Mouse (Mus musculus) MEL (cell line): Measurements from ENCODE around the gene Gm37240. TPM values are rescaled to one million over a fixed set of nuclear protein-coding genes. Genes with fewer than 3 reads are reported as not detected.

Experiments used
- DNase-seq: peaks from one replicate; pipeline ENCODE4 v3.0.0; 2011; ENCODE audit warnings: low read depth, low spot score
- H3K27ac ChIP-seq: 2 replicates; pipeline ENCODE4 v1.5.1; 2012; ENCODE audit warnings: low read depth, mild to moderate bottlenecking, control low read depth, low read length, moderate library complexity; ENCODE audit not compliant: control insufficient read depth
- H3K27me3 ChIP-seq, 2 experiments: fragments of 150-350 bp in 1 of 2; sonication (generic) in 1 of 2; 2 replicates each; pipeline ENCODE4 v1.6.1; 2012; ENCODE audit warnings: low read length in 2 of 2, mild to moderate bottlenecking in 2 of 2, improper control_type of control experiment in 1 of 2, moderate library complexity in 1 of 2; ENCODE audit not compliant: insufficient read depth in 2 of 2, control insufficient read depth in 1 of 2
- H3K36me3 ChIP-seq, 2 experiments: 2 replicates each; pipeline ENCODE4 v1.6.1; 2012 to 2014; ENCODE audit warnings: low read length in 2 of 2, improper control_type of control experiment in 1 of 2, inconsistent platforms in 1 of 2, mild to moderate bottlenecking in 1 of 2; ENCODE audit not compliant: insufficient read depth in 2 of 2, control insufficient read depth in 1 of 2
- H3K4me1 ChIP-seq, 2 experiments: fragments of 150-350 bp in 1 of 2; sonication (generic) in 1 of 2; 2 replicates each; pipeline ENCODE4 v1.6.1; 2012; ENCODE audit warnings: low read length in 2 of 2, improper control_type of control experiment in 1 of 2, mild to moderate bottlenecking in 1 of 2; ENCODE audit not compliant: insufficient read depth in 2 of 2, control insufficient read depth in 1 of 2
- H3K4me3 ChIP-seq, 2 experiments: fragments of 150-350 bp in 1 of 2; sonication (generic) in 1 of 2; 2 replicates each; pipeline ENCODE4 v1.5.1; 2012; ENCODE audit warnings: low read depth in 2 of 2, low read length in 2 of 2, mild to moderate bottlenecking in 2 of 2, moderate library complexity in 2 of 2, control low read depth in 1 of 2, improper control_type of control experiment in 1 of 2; ENCODE audit not compliant: control insufficient read depth in 1 of 2, insufficient read depth in 1 of 2
- H3K79me2 ChIP-seq: 2 replicates; pipeline ENCODE4 v1.6.1; 2012; ENCODE audit warnings: mild to moderate bottlenecking, low read length, moderate library complexity; ENCODE audit not compliant: control insufficient read depth, poor library complexity, insufficient read depth
- H3K9ac ChIP-seq: 2 replicates; pipeline ENCODE4 v1.6.1; 2012; ENCODE audit warnings: low read depth, mild to moderate bottlenecking, control low read depth, low read length, moderate library complexity; ENCODE audit not compliant: control insufficient read depth, poor library complexity, severe bottlenecking
- H3K9me3 ChIP-seq: fragments of 150-350 bp; sonication (generic); replicated peaks from 2 replicates; pipeline ENCODE4 v1.6.1; 2012; ENCODE audit warnings: mild to moderate bottlenecking, low read length, improper control_type of control experiment, moderate library complexity; ENCODE audit not compliant: insufficient read depth
- CHD1 ChIP-seq: IDR thresholded peaks from 2 replicates; pipeline ENCODE4 v1.6.1; 2012; ENCODE audit warnings: low read depth, mild to moderate bottlenecking, inconsistent platforms, low read length, improper control_type of control experiment
- CTCF ChIP-seq, 3 experiments: IDR thresholded peaks in 2 of 3; conservative IDR thresholded peaks in 1 of 3; 2 replicates each; pipeline ENCODE4 v1.5.1; 2011 to 2012; ENCODE audit warnings: low read length in 3 of 3, low read depth in 2 of 3, mild to moderate bottlenecking in 2 of 3, improper control_type of control experiment in 1 of 3, inconsistent platforms in 1 of 3, mixed read lengths in 1 of 3, moderate library complexity in 1 of 3; ENCODE audit not compliant: control insufficient read depth in 1 of 3, insufficient read depth in 1 of 3, poor library complexity in 1 of 3, severe bottlenecking in 1 of 3
- ETS1 ChIP-seq: IDR thresholded peaks from 2 replicates; pipeline ENCODE4 v1.6.1; 2012; ENCODE audit warnings: low read depth, mild to moderate bottlenecking, inconsistent platforms, low read length, improper control_type of control experiment, moderate library complexity
- JUND ChIP-seq: IDR thresholded peaks from 2 replicates; pipeline ENCODE4 v1.6.1; 2011; ENCODE audit warnings: low read depth, mild to moderate bottlenecking, improper control_type of control experiment, low read length
- KAT2A ChIP-seq: conservative IDR thresholded peaks from 2 replicates; pipeline ENCODE4 v1.6.1; 2012; ENCODE audit warnings: low read depth, low read length, improper control_type of control experiment, inconsistent platforms
- MAFK ChIP-seq: IDR thresholded peaks from 2 replicates; pipeline ENCODE4 v1.6.1; 2011; ENCODE audit warnings: low read depth, mild to moderate bottlenecking, low read length, improper control_type of control experiment, borderline replicate concordance
- MAX ChIP-seq: IDR thresholded peaks from 2 replicates; pipeline ENCODE4 v1.6.1; 2011; ENCODE audit warnings: low read length, improper control_type of control experiment
- NELFE ChIP-seq: IDR thresholded peaks from 2 replicates; pipeline ENCODE4 v1.6.1; 2011; ENCODE audit warnings: low read depth, low read length, improper control_type of control experiment
- NRF1 ChIP-seq: IDR thresholded peaks from 2 replicates; pipeline ENCODE4 v1.6.1; 2014; ENCODE audit warnings: low read depth, mild to moderate bottlenecking, inconsistent platforms, low read length, improper control_type of control experiment, moderate library complexity; ENCODE audit not compliant: poor library complexity, insufficient read depth, severe bottlenecking
- POLR2AphosphoS5 ChIP-seq: IDR thresholded peaks from 2 replicates; pipeline ENCODE4 v1.6.1; 2012; ENCODE audit warnings: low read depth, borderline replicate concordance, mild to moderate bottlenecking, inconsistent platforms, low read length, moderate library complexity, mixed read lengths
- TAL1 ChIP-seq: IDR thresholded peaks from 2 replicates; pipeline ENCODE4 v1.6.1; 2012; ENCODE audit warnings: mild to moderate bottlenecking, inconsistent platforms, low read length, moderate library complexity, mixed read lengths
- UBTF ChIP-seq: IDR thresholded peaks from 2 replicates; pipeline ENCODE4 v1.6.1; 2012; ENCODE audit warnings: low read depth, mild to moderate bottlenecking, inconsistent platforms, low read length, improper control_type of control experiment, moderate library complexity, borderline replicate concordance; ENCODE audit not compliant: insufficient read depth
- polyA plus RNA-seq, 2 experiments: library from polyadenylated mRNA; stranded (reverse) in 1 of 2; unstranded in 1 of 2; fragments of >175 nt in 1 of 2; fragments of >200 nt in 1 of 2; gene quantifications; 2 replicates each; pipeline versions ENCODE4 v1.2.1 to v1.2.4; 2012; ENCODE audit warnings: low replicate concordance in 2 of 2, low read depth in 1 of 2; ENCODE audit not compliant: insufficient read length in 2 of 2, insufficient read depth in 1 of 2, missing spikeins in 1 of 2
- total RNA-seq: library from RNA; depleted of rRNA; stranded (reverse); fragments of 300-350 nt; gene quantifications from 2 replicates; pipeline ENCODE4 v1.2.3, GENCODE M21; 2012

Gene Gm37240
- total and polyA plus RNA-seq, 3 experiments, result 0.04 TPM; not detected in 2

DNA sequence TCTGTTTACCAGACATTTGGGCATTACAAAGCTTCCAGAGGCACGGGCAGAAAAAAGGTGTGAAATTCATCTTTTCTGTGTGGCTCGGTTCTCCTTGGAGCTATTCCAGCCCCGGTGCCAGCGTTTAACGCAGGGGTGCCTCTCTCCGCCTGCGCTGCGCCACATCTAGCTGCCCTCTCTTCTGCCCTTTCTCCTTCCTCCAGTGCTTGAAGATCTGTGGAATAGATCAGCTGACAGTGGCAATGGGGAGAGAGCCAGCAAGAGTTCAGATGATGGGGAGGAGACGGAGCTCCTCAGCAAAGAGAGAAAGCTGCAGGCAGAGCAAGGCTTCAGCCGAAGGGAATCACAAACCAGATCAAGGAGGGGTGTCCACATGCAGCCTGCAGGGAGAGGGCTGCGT, 714.8 kb downstream of the Gm37240 start:
- no peak overlapping the region for H3K4me3 ChIP-seq
- no peak for TF ChIP-seq NRF1
- no peak for TF ChIP-seq TAL1
- no peak for TF ChIP-seq UBTF
- no peak for TF ChIP-seq CTCF (IDR thresholded peaks at IDR 0.05 in 2 of 3, conservative IDR thresholded peaks at IDR 0.05 in 1 of 3; ENCODE audit: control insufficient read depth in 1 of 3, insufficient read depth in 1 of 3, low read depth in 2 of 3, low read length in 3 of 3, poor library complexity in 1 of 3, severe bottlenecking in 1 of 3)
- TF ChIP-seq ETS1, result no peak
- no peaks in the 10 kb centered on the region for H3K9me3 ChIP-seq
- no peaks in the 10 kb centered on the region for H3K27me3 ChIP-seq
- H3K27ac ChIP-seq, result no peak overlapping the region
- no peak for DNase-seq
- no peaks in the 10 kb centered on the region for H3K36me3 ChIP-seq
- no peak overlapping the region for H3K9ac ChIP-seq
- no peaks in the 10 kb centered on the region for H3K79me2 ChIP-seq
- H3K4me1 ChIP-seq, result no peaks in the 10 kb centered on the region

DNA sequence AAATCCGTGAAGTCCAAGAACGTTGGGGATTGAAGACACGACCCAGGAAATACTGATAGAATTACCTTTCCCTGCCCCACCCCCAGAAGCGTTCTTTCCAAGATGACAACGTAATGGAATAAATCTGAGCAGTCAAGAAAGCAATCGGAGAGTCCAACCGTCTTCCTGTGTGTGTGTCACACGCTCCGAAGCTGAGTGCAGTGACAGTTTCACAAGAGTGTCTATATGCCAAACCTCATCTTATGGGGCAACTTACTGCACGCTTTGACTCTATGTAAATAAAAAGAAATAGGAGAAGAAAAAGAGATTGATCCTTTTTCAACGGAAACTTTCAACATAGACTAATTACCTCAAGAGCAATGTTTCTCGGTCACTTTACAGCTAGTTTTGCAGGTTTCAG, 715.2 kb downstream of the Gm37240 start:
- no peak for DNase-seq
- TF ChIP-seq CHD1 (no peak), MAX (no peak), UBTF (no peak), KAT2A (no peak), NELFE (no peak), JUND (no peak)
- TF ChIP-seq, all 39 proteins: peak for 0
- H3K36me3 ChIP-seq, result no peaks in the 10 kb centered on the region
- no peaks in the 10 kb centered on the region for H3K27me3 ChIP-seq
- no peaks in the 10 kb centered on the region for H3K4me1 ChIP-seq
- no peak overlapping the region for H3K4me3 ChIP-seq
- no peaks in the 10 kb centered on the region for H3K79me2 ChIP-seq
- H3K27ac ChIP-seq, result no peak overlapping the region
- H3K9ac ChIP-seq, result no peak overlapping the region
- H3K9me3 ChIP-seq, result no peaks in the 10 kb centered on the region

DNA sequence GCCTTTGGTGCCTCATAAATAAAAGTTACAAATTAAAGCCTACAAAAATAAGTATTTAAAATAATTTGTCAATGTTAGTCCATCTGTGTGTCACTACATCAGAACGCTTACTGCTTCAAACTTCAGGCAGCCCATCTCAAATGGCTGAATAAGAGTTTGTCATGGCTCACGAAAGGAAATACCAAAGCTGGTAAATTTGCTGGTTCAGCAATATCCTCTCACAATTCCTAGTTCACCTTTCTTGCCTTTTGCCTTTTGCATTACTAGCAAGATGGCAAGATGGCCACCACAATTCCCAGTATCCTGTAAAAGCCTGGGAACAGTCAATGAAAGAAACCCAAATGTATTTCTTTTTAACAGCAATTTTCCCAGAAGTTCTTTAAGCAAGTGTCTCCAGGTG, 718.5 kb downstream of the Gm37240 start:
- Histone ChIP-seq H3K9me3 (no peaks in the 10 kb centered on the region), H3K9ac (no peak overlapping the region)

More for the DNA sequence above, 718.5 kb downstream of the Gm37240 start:
- Histone ChIP-seq H3K36me3 (no peaks in the 10 kb centered on the region), H3K79me2 (no peaks in the 10 kb centered on the region), H3K27ac (no peak overlapping the region), H3K4me3 (no peak overlapping the region), H3K4me1 (no peaks in the 10 kb centered on the region), H3K27me3 (no peaks in the 10 kb centered on the region)
- no peak for DNase-seq
- TF ChIP-seq MAFK (0 out of 2 replicates have a peak, but pooled peaks have one; percentile 26), POLR2AphosphoS5 (no peak)
